Mouse (Mus musculus) myocyte (in vitro differentiated cells): ENCODE results near the gene Higd2a.

Experiments used
- CEBPB ChIP-seq: IDR thresholded peaks from 2 replicates; pipeline ENCODE4 v1.6.1; 2011; ENCODE audit warnings: mild to moderate bottlenecking, moderate library complexity; ENCODE audit not compliant: poor library complexity, insufficient read depth, severe bottlenecking
- E2F4 ChIP-seq: IDR thresholded peaks from one replicate; pipeline ENCODE4 v1.6.1; 2011; ENCODE audit warnings: mild to moderate bottlenecking, control low read depth, moderate library complexity; ENCODE audit not compliant: insufficient read depth
- MAX ChIP-seq: IDR thresholded peaks from one replicate; pipeline ENCODE4 v1.6.1; 2011; ENCODE audit warnings: low read depth, mild to moderate bottlenecking, control low read depth
- MYOD1 ChIP-seq, 3 experiments: IDR thresholded peaks; one replicate each; pipeline ENCODE4 v1.6.1; 2011; ENCODE audit warnings: control low read depth in 2 of 3, low read depth in 2 of 3, mild to moderate bottlenecking in 2 of 3, moderate library complexity in 1 of 3; ENCODE audit not compliant: insufficient read length in 2 of 3, control insufficient read depth in 1 of 3
- MYOG ChIP-seq, 3 experiments: IDR thresholded peaks; one replicate each; pipeline ENCODE4 v1.6.1; 2011; ENCODE audit warnings: control low read depth in 2 of 3, low read depth in 2 of 3, mild to moderate bottlenecking in 2 of 3; ENCODE audit not compliant: insufficient read length in 2 of 3, control insufficient read depth in 1 of 3, insufficient read depth in 1 of 3
- POLR2A ChIP-seq: IDR thresholded peaks from one replicate; pipeline ENCODE4 v1.6.1; 2011; ENCODE audit warnings: low read depth, mild to moderate bottlenecking, control low read depth, moderate library complexity; ENCODE audit not compliant: insufficient read length
- POLR2AphosphoS2 ChIP-seq: IDR thresholded peaks from one replicate; pipeline ENCODE4 v1.6.1; 2011; ENCODE audit warnings: low read depth, control low read depth; ENCODE audit not compliant: insufficient read length
- REST ChIP-seq: IDR thresholded peaks from one replicate; pipeline ENCODE4 v1.6.1; 2011; ENCODE audit warnings: mild to moderate bottlenecking, control low read depth, moderate library complexity; ENCODE audit not compliant: insufficient read depth, insufficient read length
- TCF12 ChIP-seq: IDR thresholded peaks from one replicate; pipeline ENCODE4 v1.6.1; 2011; ENCODE audit warnings: mild to moderate bottlenecking, control low read depth; ENCODE audit not compliant: poor library complexity, insufficient read depth, severe bottlenecking
- TCF3 ChIP-seq: IDR thresholded peaks from one replicate; pipeline ENCODE4 v1.6.1; 2011; ENCODE audit warnings: low read depth, control low read depth; ENCODE audit not compliant: insufficient read length
- USF1 ChIP-seq: IDR thresholded peaks from one replicate; pipeline ENCODE4 v1.6.1; 2011; ENCODE audit warnings: low read depth, mild to moderate bottlenecking, control low read depth, moderate library complexity

DNA sequence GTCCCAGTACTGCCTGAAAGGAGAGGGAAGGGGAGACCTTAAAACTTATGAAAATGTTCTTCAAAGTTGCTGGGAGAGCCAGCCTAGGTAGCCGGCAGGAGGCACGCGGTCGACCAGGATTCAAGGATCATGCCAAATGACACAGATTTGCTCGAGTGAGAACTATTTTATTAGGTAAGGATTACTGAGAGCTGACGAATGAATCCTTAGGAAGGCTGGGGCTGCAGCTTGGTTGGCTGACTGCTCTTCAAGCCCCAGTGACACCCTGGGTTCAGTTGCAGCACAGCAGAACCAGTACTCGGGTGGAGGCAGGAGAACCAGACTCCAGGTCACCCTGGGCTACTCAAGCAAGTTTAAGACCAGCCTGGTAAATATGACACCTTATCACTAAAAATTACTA, 42.0 kb upstream of the Higd2a start:
- TF ChIP-seq MYOG (IDR thresholded peaks at IDR 0.05; ENCODE audit: control insufficient read depth in 1 of 3, insufficient read depth in 1 of 3, insufficient read length in 2 of 3, low read depth in 2 of 3) (no peak), TCF12 (no peak), MAX (no peak), E2F4 (no peak), POLR2A (no peak), MYOD1 (IDR thresholded peaks at IDR 0.05; ENCODE audit: control insufficient read depth in 1 of 3, insufficient read length in 2 of 3, low read depth in 2 of 3) (no peak), TCF3 (no peak), CEBPB (no peak), USF1 (no peak), REST (no peak), POLR2AphosphoS2 (no peak)
